Mouse (Mus musculus) liver, embryonic 14.5 days (tissue): ENCODE results near the gene Atg4a-ps. TPM values are rescaled to one million over a fixed set of nuclear protein-coding genes. Genes with fewer than 3 reads are reported as not detected.

Experiments used
- ATAC-seq: fragments of 200-750 bp; cut with Nextera tagmentation; 2 replicates; pipeline ENCODE4 v1.8.0; 2017; ENCODE audit warnings: moderate number of reproducible peaks, mild to moderate bottlenecking, moderate library complexity; ENCODE audit not compliant: insufficient read depth
- DNase-seq, 3 experiments: peaks; one replicate each; pipeline ENCODE4 v3.0.0-alpha.2; 2012 to 2013; ENCODE audit warnings: low read depth in 3 of 3, low spot score in 3 of 3
- H3K27ac ChIP-seq: fragments of 300-500 bp; sonication (generic); 2 replicates; pipeline ENCODE4 v1.5.1; 2014; ENCODE audit warnings: moderate library complexity, mild to moderate bottlenecking, control low read depth, inconsistent platforms
- H3K27me3 ChIP-seq: fragments of 300-500 bp; sonication (generic); 2 replicates; pipeline ENCODE4 v1.6.1; 2014; ENCODE audit warnings: mild to moderate bottlenecking, low read length, moderate library complexity; ENCODE audit not compliant: control insufficient read depth, insufficient read depth
- H3K36me3 ChIP-seq: fragments of 300-500 bp; sonication (generic); replicated peaks from 2 replicates; pipeline ENCODE4 v1.6.1; 2014; ENCODE audit warnings: low read depth; ENCODE audit not compliant: control insufficient read depth, insufficient read depth
- H3K4me1 ChIP-seq, 2 experiments: fragments of 200-500 bp in 1 of 2; fragments of 300-500 bp in 1 of 2; sonication (generic) in 1 of 2; replicated peaks; 2 replicates each; pipeline ENCODE4 v1.6.1; 2012 to 2014; ENCODE audit warnings: antibody characterized with exemption in 1 of 2, inconsistent platforms in 1 of 2, low read length in 1 of 2; ENCODE audit not compliant: control insufficient read depth in 2 of 2, insufficient read depth in 2 of 2
- H3K4me2 ChIP-seq: fragments of 300-500 bp; sonication (generic); 2 replicates; pipeline ENCODE4 v1.6.1; 2014; ENCODE audit warnings: low read depth, mild to moderate bottlenecking, control low read depth, moderate library complexity
- H3K4me3 ChIP-seq, 2 experiments: fragments of 200-500 bp in 1 of 2; fragments of 300-500 bp in 1 of 2; sonication (generic) in 1 of 2; 2 replicates each; pipeline ENCODE4 v1.5.1; 2012 to 2014; ENCODE audit warnings: low read depth in 2 of 2, low read length in 2 of 2, mild to moderate bottlenecking in 2 of 2, control low read depth in 1 of 2, inconsistent platforms in 1 of 2, moderate library complexity in 1 of 2; ENCODE audit not compliant: insufficient read depth in 1 of 2
- H3K9ac ChIP-seq: fragments of 300-500 bp; sonication (generic); replicated peaks from 2 replicates; pipeline ENCODE4 v1.6.1; 2014; ENCODE audit warnings: mild to moderate bottlenecking, control low read depth, moderate library complexity
- H3K9me3 ChIP-seq: fragments of 300-500 bp; sonication (generic); 2 replicates; pipeline ENCODE4 v1.6.1; 2016; ENCODE audit warnings: low read length, mixed read lengths; ENCODE audit not compliant: control insufficient read depth
- CTCF ChIP-seq: IDR thresholded peaks from 2 replicates; pipeline ENCODE4 v1.5.1; 2016; ENCODE audit warnings: antibody characterized with exemption, low read depth, control low read depth
- EP300 ChIP-seq: IDR thresholded peaks from 2 replicates; pipeline ENCODE4 v1.6.1; 2016; ENCODE audit warnings: antibody characterized with exemption, low read depth
- WGBS: fragments of 180-500 bp; shearing (Covaris S2); extraction: QIAGEN DNeasy Blood & Tissue Kit; methylation state at CpG from one replicate; pipeline ENCODE4 v1.1.7; 2014; ENCODE audit not compliant: insufficient replicate concordance; 5-methylcytosine and 5-hydroxymethylcytosine counted together
- polyA plus RNA-seq, 2 experiments: library from polyadenylated mRNA; depleted of rRNA in 1 of 2; stranded (reverse) in 1 of 2; unstranded in 1 of 2; fragments of >200 nt; fragmentation: Nextera tagmentation in 1 of 2; extraction: Ambion mirVana in 1 of 2; gene quantifications; 2 replicates each; pipeline versions ENCODE4 v1.2.1 to v1.2.3; 2012 to 2014

The Atg4a-ps gene
- polyA plus RNA-seq, 2 experiments, result 0.10 to 0.23 TPM

DNA sequence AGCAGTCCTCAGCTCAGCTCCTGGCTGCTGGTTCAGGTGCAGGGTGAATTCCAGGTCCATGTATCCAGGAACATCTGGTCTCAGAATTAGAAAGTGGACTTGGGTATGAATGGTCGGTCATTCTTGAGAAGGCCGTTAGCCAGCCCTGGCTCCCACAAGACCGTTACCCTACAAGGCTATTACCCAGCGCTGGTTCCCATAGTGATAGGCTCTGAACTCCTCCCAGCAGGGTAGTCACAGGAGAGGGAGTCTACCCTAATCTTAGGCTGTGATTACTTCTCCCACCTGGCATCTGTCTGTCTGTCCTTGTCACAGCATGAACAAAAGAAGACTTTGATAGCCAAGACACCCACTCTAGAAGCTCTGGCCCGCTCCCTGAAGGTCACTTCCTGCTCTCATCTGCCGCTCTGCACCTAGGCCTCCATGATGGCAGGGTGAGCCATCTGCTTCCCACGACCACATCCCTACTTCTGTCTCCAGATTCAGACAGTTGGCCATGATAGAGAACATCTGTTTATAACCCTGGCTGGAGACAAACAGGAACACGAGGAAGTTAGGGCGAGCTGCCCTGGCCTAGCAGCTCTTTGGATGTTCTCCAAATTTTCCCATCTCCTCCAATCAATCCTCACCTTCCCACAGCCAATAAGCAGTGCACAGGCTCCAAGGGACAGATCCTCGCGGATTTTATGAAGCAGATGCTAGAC is 1.4 kb upstream of the Atg4a-ps start:
- no peaks in the 10 kb centered on the region for H3K4me1 ChIP-seq
- H3K4me3 ChIP-seq, result no peak overlapping the region
- TF ChIP-seq CTCF (no peak), EP300 (no peak)
- DNase-seq (no peak), ATAC-seq (no peak)
- no peaks in the 10 kb centered on the region for H3K9me3 ChIP-seq
- no peak overlapping the region for H3K9ac ChIP-seq
- no peak overlapping the region for H3K4me2 ChIP-seq
- H3K36me3 ChIP-seq, result no peaks in the 10 kb centered on the region
- no peaks in the 10 kb centered on the region for H3K27me3 ChIP-seq
- H3K27ac ChIP-seq, result no peak overlapping the region
- 67% methylated on average over 11 of the region's 11 CpGs for WGBS

DNA sequence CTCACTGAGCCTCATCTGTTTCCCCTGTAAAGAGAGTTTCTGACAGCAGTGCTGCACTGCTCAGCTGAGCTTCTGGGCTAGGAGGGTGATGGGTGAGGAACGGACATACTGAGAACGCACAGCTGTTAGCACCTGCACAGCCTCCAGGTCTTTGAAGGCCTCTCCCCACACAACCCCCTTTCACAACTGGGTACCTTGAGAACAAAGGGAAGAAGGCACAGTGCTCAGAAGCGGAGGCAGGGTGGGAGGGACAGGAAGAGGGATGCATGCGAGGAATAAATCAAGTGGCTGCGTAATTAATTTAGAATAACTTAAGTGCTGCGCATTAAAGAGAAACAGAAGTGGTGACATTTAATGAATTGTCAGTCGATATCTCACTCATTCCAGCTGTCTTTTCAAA is 4.6 kb downstream of the Atg4a-ps start:
- Histone ChIP-seq H3K36me3 (no peaks in the 10 kb centered on the region), H3K9ac (no peak overlapping the region), H3K4me1 (no peaks in the 10 kb centered on the region), H3K4me2 (no peak overlapping the region), H3K27me3 (no peaks in the 10 kb centered on the region), H3K9me3 (no peaks in the 10 kb centered on the region), H3K4me3 (no peak overlapping the region), H3K27ac (no peak overlapping the region)
- DNase-seq (no peak), ATAC-seq (no peak)
- 58% methylated on average over 7 of the region's 7 CpGs for WGBS
- no peak for TF ChIP-seq CTCF
- no peak for TF ChIP-seq EP300

DNA sequence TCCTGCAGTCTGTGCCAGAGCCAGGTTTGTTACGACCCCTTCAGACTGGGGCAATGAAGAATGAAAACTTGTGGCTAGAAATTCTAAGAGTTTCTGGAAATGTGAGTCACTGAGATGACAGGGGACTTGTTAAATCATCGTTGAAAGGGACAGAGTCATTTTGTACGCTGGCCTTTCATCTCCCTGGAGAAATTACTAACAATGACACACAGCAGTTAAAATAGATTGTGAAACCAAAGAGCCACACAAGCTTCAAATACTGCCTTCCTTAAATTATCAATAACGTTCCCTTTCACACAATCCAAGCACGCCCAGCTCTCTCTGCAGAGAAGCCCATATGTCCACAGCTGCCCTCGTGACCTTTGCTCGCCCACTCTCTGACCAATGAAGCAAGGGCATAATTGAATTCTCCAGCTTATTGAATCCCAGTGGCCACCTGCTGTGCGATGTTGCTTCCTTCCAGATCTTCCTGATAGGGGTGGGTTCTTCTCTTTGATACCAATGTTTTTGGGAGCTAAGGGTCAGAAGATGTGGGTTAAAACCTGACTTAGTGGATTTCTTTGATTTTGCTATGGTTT is 5.6 kb downstream of the Atg4a-ps start:
- Histone ChIP-seq H3K4me3 (no peak overlapping the region), H3K27ac (no peak overlapping the region), H3K27me3 (no peaks in the 10 kb centered on the region), H3K4me2 (no peak overlapping the region), H3K36me3 (no peaks in the 10 kb centered on the region), H3K9me3 (no peaks in the 10 kb centered on the region), H3K9ac (no peak overlapping the region), H3K4me1 (no peaks in the 10 kb centered on the region)
- DNase-seq (no peak), ATAC-seq (no peak)
- 51% methylated on average over 8 of the region's 8 CpGs for WGBS
- TF ChIP-seq CTCF, result no peak

DNA sequence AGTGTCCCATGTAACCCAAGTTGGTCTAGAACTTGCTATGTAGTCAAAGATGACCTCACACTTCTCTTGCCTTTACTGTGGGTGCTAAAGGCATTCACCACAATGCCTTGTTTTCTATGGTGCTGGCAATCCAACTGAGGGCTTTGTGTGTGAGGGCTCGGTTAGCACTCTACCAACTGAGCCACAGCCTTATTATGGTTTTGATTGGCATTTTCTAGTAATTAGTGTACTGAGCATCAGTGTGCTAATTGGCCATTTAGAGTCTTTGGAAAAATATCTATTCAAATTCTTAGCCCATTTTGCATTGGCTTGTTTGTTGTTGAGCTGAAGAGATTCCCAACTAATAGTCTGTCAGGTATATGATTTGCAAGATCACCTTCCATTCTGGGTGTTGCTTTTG is 8.2 kb downstream of the Atg4a-ps start:
- no peaks in the 10 kb centered on the region for H3K27me3 ChIP-seq
- no peaks in the 10 kb centered on the region for H3K4me1 ChIP-seq
- H3K27ac ChIP-seq, result no peak overlapping the region
- no peaks in the 10 kb centered on the region for H3K9me3 ChIP-seq
- H3K4me2 ChIP-seq, result no peak overlapping the region
- TF ChIP-seq EP300 (no peak), CTCF (no peak)
- no peak for DNase-seq
- 35% methylated on average over 1 of the region's 1 CpGs for WGBS
- no peaks in the 10 kb centered on the region for H3K36me3 ChIP-seq
- H3K9ac ChIP-seq, result no peak overlapping the region
- H3K4me3 ChIP-seq, result no peak overlapping the region
- ATAC-seq, result no peak

DNA sequence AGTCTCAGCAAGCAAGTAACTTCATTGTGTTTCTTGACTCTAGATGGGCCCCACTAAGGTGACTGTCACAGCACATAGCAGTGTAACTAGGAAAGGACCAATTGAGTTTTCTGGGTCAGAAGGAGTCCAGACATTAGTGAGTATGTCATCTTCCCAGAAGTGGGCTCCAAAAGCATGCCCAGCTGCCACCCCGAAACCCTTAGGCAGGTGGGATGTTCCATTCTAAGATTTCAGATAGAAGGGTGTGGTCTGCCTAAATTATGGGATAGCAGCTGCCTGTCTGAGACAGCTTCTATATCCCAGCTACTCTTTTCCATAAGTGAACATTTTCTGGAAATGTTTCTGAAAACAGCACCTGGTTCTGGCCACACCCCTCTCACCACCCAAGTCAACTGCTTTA is 11.6 kb downstream of the Atg4a-ps start:
- H3K9me3 ChIP-seq, result no peaks in the 10 kb centered on the region
- no peak overlapping the region for H3K4me2 ChIP-seq
- no peak for ATAC-seq
- no peak for TF ChIP-seq CTCF
- TF ChIP-seq EP300, result no peak
- H3K36me3 ChIP-seq, result no peaks in the 10 kb centered on the region
- H3K4me1 ChIP-seq, result no peaks in the 10 kb centered on the region
- H3K9ac ChIP-seq, result no peak overlapping the region
- no peaks in the 10 kb centered on the region for H3K27me3 ChIP-seq
- H3K4me3 ChIP-seq, result no peak overlapping the region
- WGBS, result 80% methylated on average over 1 of the region's 1 CpGs
- no peak for DNase-seq
- H3K27ac ChIP-seq, result no peak overlapping the region
